Mouse (Mus musculus): ENCODE data around the gene Cdh1. TPM values are rescaled to one million over a fixed set of nuclear protein-coding genes. Genes with fewer than 3 reads are reported as not detected.
"Not testable (repeated sequence)": the region's sequence is repeated elsewhere in the genome, so short reads cannot be mapped to it uniquely, and the experiment has no call there.

Cdh1 gene
- total and polyA plus RNA-seq, 3 experiments, result 0.13 TPM; not detected in 2

DNA sequence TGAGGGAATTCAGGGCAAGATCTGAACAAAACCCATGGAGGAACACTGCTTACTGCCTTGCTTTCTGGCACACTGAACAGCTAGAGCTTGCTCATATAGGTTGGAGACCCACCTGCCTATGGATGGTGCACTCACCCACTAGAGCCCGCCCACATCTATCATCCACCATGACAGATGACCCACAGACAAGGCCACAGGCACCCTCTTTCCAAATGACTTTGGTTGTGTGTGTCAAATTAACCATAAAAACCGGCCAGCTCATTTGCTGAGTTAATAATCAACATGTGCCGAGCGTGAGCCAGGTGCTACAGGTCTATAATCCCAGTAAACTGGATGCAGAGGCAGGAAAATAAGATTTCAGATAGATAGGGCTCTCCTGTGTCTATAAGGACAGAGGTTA is 32.8 kb upstream of the Cdh1 start:
- in situ Hi-C loops (cut with MboI; ENCODE audit: low pct_ligation_motif_present, low pct_unique_long_range_greater_than_20kb, low sequenced_read_pairs) (no loop called here), dilution Hi-C loops (cut with MboI; ENCODE audit: extremely low pct_ligation_motif_present, extremely low pct_unique_long_range_greater_than_20kb, low sequenced_read_pairs) (no loop called here)
- no peak overlapping the region for H3K9ac ChIP-seq (ENCODE audit: insufficient read depth, low read depth)
- no peaks in the 10 kb centered on the region for H3K79me2 ChIP-seq (replicated peaks; ENCODE audit: control insufficient read depth, extremely low read depth, insufficient read depth, poor library complexity, severe bottlenecking)
- H3K4me2 ChIP-seq (ENCODE audit: insufficient read depth, low read depth, poor library complexity, severe bottlenecking), result no peak overlapping the region
- no peak overlapping the region for H3K4me3 ChIP-seq (replicated peaks in 1 of 3; ENCODE audit: low read depth in 2 of 3, low read length in 2 of 3, poor library complexity in 1 of 3)
- H3K36me3 ChIP-seq (replicated peaks in 1 of 2; ENCODE audit: control insufficient read depth in 1 of 2, insufficient read depth in 1 of 2, low read length in 1 of 2), result no peaks in the 10 kb centered on the region
- no peak for TF ChIP-seq CHD2 (IDR thresholded peaks at IDR 0.05; ENCODE audit: low read length)
- TF ChIP-seq ZMIZ1 (IDR thresholded peaks at IDR 0.05; ENCODE audit: low read depth, low read length), result no peak
- TF ChIP-seq MAX (IDR thresholded peaks at IDR 0.05; ENCODE audit: low read length), result no peak
- no peak for TF ChIP-seq ELF1 (IDR thresholded peaks at IDR 0.05; ENCODE audit: low read depth, low read length)
- no peak for TF ChIP-seq RCOR1 (conservative IDR thresholded peaks at IDR 0.05; ENCODE audit: low read depth, low read length)
- no peak for DNase-seq (ENCODE audit: extremely low read depth)
- H3K4me1 ChIP-seq (ENCODE audit: control insufficient read depth in 1 of 2, insufficient read depth in 2 of 2), result peaks cover 3 to 16% of the 10 kb centered on the region in 2 experiments; a peak in 2 of 4 replicates
- H3K27me3 ChIP-seq (replicated peaks), result peaks cover 1% of the 10 kb centered on the region
- H3K27ac ChIP-seq (ENCODE audit: insufficient read depth, low read depth), result no peak overlapping the region
- H3K9me3 ChIP-seq (replicated peaks; ENCODE audit: low read length), result no peaks in the 10 kb centered on the region

GRCm38 (mm10) chr8:106571551-106572172 is 31.5 kb upstream of the Cdh1 start:
- Histone ChIP-seq H3K27ac (ENCODE audit: insufficient read depth, low read depth) (no peak overlapping the region), H3K27me3 (replicated peaks) (peaks cover 1% of the 10 kb centered on the region), H3K9ac (ENCODE audit: insufficient read depth, low read depth) (no peak overlapping the region), H3K36me3 (replicated peaks in 1 of 2; ENCODE audit: control insufficient read depth in 1 of 2, insufficient read depth in 1 of 2, low read length in 1 of 2) (no peaks in the 10 kb centered on the region), H3K9me3 (replicated peaks; ENCODE audit: low read length) (no peaks in the 10 kb centered on the region), H3K4me1 (ENCODE audit: control insufficient read depth in 1 of 2, insufficient read depth in 2 of 2) (peaks cover 5 to 20% of the 10 kb centered on the region in 2 experiments; a peak in 3 of 4 replicates), H3K4me2 (ENCODE audit: insufficient read depth, low read depth, poor library complexity, severe bottlenecking) (no peak overlapping the region), H3K79me2 (replicated peaks; ENCODE audit: control insufficient read depth, extremely low read depth, insufficient read depth, poor library complexity, severe bottlenecking) (no peaks in the 10 kb centered on the region), H3K4me3 (replicated peaks in 1 of 3; ENCODE audit: low read depth in 2 of 3, low read length in 2 of 3, poor library complexity in 1 of 3) (no peak overlapping the region)
- TF ChIP-seq GABPA (IDR thresholded peaks at IDR 0.05; ENCODE audit: insufficient replicate concordance, low read depth, low read length) (no peak), MAFK (IDR thresholded peaks at IDR 0.05; ENCODE audit: insufficient replicate concordance, low read length) (no peak), PAX5 (IDR thresholded peaks at IDR 0.05; ENCODE audit: low read length) (no peak)
- dilution Hi-C loops (cut with MboI; ENCODE audit: extremely low pct_ligation_motif_present, extremely low pct_unique_long_range_greater_than_20kb, low sequenced_read_pairs), result no loop called here
- DNase-seq (ENCODE audit: extremely low read depth), result no peak
- in situ Hi-C loops (cut with MboI; ENCODE audit: low pct_ligation_motif_present, low pct_unique_long_range_greater_than_20kb, low sequenced_read_pairs), result no loop called here

- H3K27ac ChIP-seq (ENCODE audit: insufficient read depth, low read depth); DNase-seq (ENCODE audit: extremely low read depth); H3K9me3 ChIP-seq (replicated peaks; ENCODE audit: low read length); H3K27me3 ChIP-seq (replicated peaks); H3K36me3 ChIP-seq (replicated peaks in 1 of 2; ENCODE audit: control insufficient read depth in 1 of 2, insufficient read depth in 1 of 2, low read length in 1 of 2); in situ Hi-C loops (cut with MboI; ENCODE audit: low pct_ligation_motif_present, low pct_unique_long_range_greater_than_20kb, low sequenced_read_pairs); H3K9ac ChIP-seq (ENCODE audit: insufficient read depth, low read depth); H3K79me2 ChIP-seq (replicated peaks; ENCODE audit: control insufficient read depth, extremely low read depth, insufficient read depth, poor library complexity, severe bottlenecking); H3K4me3 ChIP-seq (replicated peaks in 1 of 3; ENCODE audit: low read depth in 2 of 3, low read length in 2 of 3, poor library complexity in 1 of 3); H3K4me2 ChIP-seq (ENCODE audit: insufficient read depth, low read depth, poor library complexity, severe bottlenecking); dilution Hi-C loops (cut with MboI; ENCODE audit: extremely low pct_ligation_motif_present, extremely low pct_unique_long_range_greater_than_20kb, low sequenced_read_pairs): not testable (repeated sequence)
- H3K4me1 ChIP-seq (ENCODE audit: control insufficient read depth in 1 of 2, insufficient read depth in 2 of 2), result peaks cover 5 to 22% of the 10 kb centered on the region in 2 experiments; a peak in 3 of 4 replicates
These were observed 31.0 kb upstream of the Cdh1 start for GRCm38 (mm10) chr8:106572175-106572574.

DNA sequence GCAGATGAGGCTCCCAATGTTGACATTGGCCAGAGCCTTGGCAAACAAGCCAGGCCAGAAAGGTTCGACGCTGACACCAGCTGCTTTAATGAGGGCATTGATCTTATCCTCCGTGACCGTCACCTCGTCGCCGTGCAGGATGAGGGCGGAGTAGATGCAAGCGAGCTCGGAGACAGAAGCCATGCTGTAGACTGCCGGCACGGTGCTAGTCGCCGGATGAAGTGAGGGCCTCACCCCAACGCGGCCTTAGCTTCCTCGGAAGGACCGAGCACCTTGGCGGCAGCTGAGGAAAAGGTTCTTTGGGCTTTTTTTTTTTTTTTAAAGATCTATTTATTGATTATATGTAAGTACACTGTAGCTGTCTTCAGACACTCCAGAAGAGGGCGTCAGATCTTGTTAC is 30.0 kb upstream of the Cdh1 start, which contains the start of gene Gm10073:
Gene Gm10073 (minus strand): TSS at position 294 of the 400 bp plus-strand sequence.
- H3K27me3 ChIP-seq (replicated peaks); H3K9ac ChIP-seq (ENCODE audit: insufficient read depth, low read depth); H3K4me2 ChIP-seq (ENCODE audit: insufficient read depth, low read depth, poor library complexity, severe bottlenecking); dilution Hi-C loops (cut with MboI; ENCODE audit: extremely low pct_ligation_motif_present, extremely low pct_unique_long_range_greater_than_20kb, low sequenced_read_pairs); DNase-seq (ENCODE audit: extremely low read depth); in situ Hi-C loops (cut with MboI; ENCODE audit: low pct_ligation_motif_present, low pct_unique_long_range_greater_than_20kb, low sequenced_read_pairs); H3K9me3 ChIP-seq (replicated peaks; ENCODE audit: low read length); H3K27ac ChIP-seq (ENCODE audit: insufficient read depth, low read depth); H3K4me3 ChIP-seq (replicated peaks in 1 of 3; ENCODE audit: low read depth in 2 of 3, low read length in 2 of 3, poor library complexity in 1 of 3); H3K36me3 ChIP-seq (replicated peaks in 1 of 2; ENCODE audit: control insufficient read depth in 1 of 2, insufficient read depth in 1 of 2, low read length in 1 of 2); H3K79me2 ChIP-seq (replicated peaks; ENCODE audit: control insufficient read depth, extremely low read depth, insufficient read depth, poor library complexity, severe bottlenecking): not testable (repeated sequence)
- peaks cover 5 to 27% of the 10 kb centered on the region in 2 experiments; a peak in 3 of 4 replicates for H3K4me1 ChIP-seq (ENCODE audit: control insufficient read depth in 1 of 2, insufficient read depth in 2 of 2)
